ENCODE assay signal across 16 mouse cellular contexts in genomic region chr16:59534349-59534748, GRCm38 (mm10).
DNase-seq lines count a peak whose midpoint lies in the region; ATAC-seq and TF ChIP-seq lines count a peak whose summit lies in the region.
"Had no signal": no experiment of that assay in that cellular context is flagged by ENCODE, and none has a peak within 500 bp of the region (broad histone marks: within the 10 kb centered on the region; RNA-seq: fewer than 3 reads in every experiment).

No protein-coding gene starts in this region.

- H3K4me1 ChIP-seq in embryonic facial prominence, embryonic 13.5 days: 0 out of 2 replicates have a peak, but pooled peaks cover 4% of the 10 kb centered on the region
- 0 out of 2 replicates have a peak, but pooled peaks cover 3% of the 10 kb centered on the region for H3K4me1 ChIP-seq in embryonic facial prominence, embryonic 10.5 days
- peaks cover 34% of the 10 kb centered on the region for H3K4me1 ChIP-seq in E14TG2a.4 (replicated peaks; ENCODE audit: low read depth, low read length)
- no peaks in the 10 kb centered on the region for H3K4me1 ChIP-seq in heart, embryonic 16.5 days (ENCODE audit: control insufficient read depth, insufficient read depth, low read length)
- no peaks in the 10 kb centered on the region for H3K4me1 ChIP-seq in thymus, adult 2 months (replicated peaks; ENCODE audit: control insufficient read depth, insufficient read depth, low read length)
- H3K4me1 ChIP-seq in midbrain, embryonic 10.5 days: no peaks in the 10 kb centered on the region
- H3K4me1 ChIP-seq: forebrain, embryonic 13.5 days; stomach, embryonic 15.5 days had no signal

- H3K27ac ChIP-seq in embryonic facial prominence, embryonic 13.5 days: no peak overlapping the region
- H3K27ac ChIP-seq in embryonic facial prominence, embryonic 10.5 days (replicated peaks): no peak overlapping the region
- H3K27ac ChIP-seq in gastrocnemius, adult 2 months: peak overlapping the region; percentile 73
- H3K27ac ChIP-seq in heart, embryonic 16.5 days (ENCODE audit: low read length): no peak overlapping the region
- no peak overlapping the region for H3K27ac ChIP-seq in thymus, adult 2 months (ENCODE audit: control insufficient read depth, insufficient read depth, low read length)
- H3K27ac ChIP-seq in midbrain, embryonic 10.5 days (replicated peaks): no peak overlapping the region
- H3K27ac ChIP-seq: forebrain, embryonic 13.5 days; hindbrain, postnatal 0 days; stomach, embryonic 15.5 days had no signal

- H3K9me3 ChIP-seq in embryonic facial prominence, embryonic 13.5 days: no peaks in the 10 kb centered on the region
- H3K9me3 ChIP-seq in embryonic facial prominence, embryonic 10.5 days: no peaks in the 10 kb centered on the region
- H3K9me3 ChIP-seq in E14TG2a.4 (ENCODE audit: low read length): no peaks in the 10 kb centered on the region
- no peaks in the 10 kb centered on the region for H3K9me3 ChIP-seq in heart, embryonic 16.5 days (replicated peaks; ENCODE audit: control insufficient read depth, low read length)
- peaks cover 4% of the 10 kb centered on the region; the same call in 1 of the 2 replicates for H3K9me3 ChIP-seq in midbrain, embryonic 10.5 days (replicated peaks)
- H3K9me3 ChIP-seq: forebrain, embryonic 13.5 days; stomach, embryonic 15.5 days had no signal

- intact Hi-C loops in gastrocnemius, adult 2 months (cut with DNase I): loop anchor here (2.0 kb wide), 1 partner anchor 16 kb away; no protein-coding TSS in a partner anchor

- no peak for TF ChIP-seq POLR2A in thymus, adult 2 months (IDR thresholded peaks at IDR 0.05; ENCODE audit: control insufficient read depth, extremely low read depth, insufficient read depth, low read length, poor library complexity)

- no peak for DNase-seq in embryonic facial prominence, embryonic 10.5 days (ENCODE audit: low spot score)
- peak; percentile 86 for DNase-seq in gastrocnemius, adult 2 months
- no peak for DNase-seq in thymus, adult 2 months
- no peak for DNase-seq in adipocyte (ENCODE audit: low spot score)
- DNase-seq in midbrain, embryonic 10.5 days (ENCODE audit: low spot score): no peak
- DNase-seq: cerebellum, adult 9-10 months; kidney, adult 9 months; liver; liver, postnatal 0 days; lung, postnatal 14 days had no signal

- 0 out of 2 replicates have a peak, but pooled peaks have one; percentile 20 for ATAC-seq in embryonic facial prominence, embryonic 13.5 days (ENCODE audit: insufficient number of reproducible peaks, insufficient read depth, low FRiP score, low TSS enrichment, low read depth)
- 0 out of 2 replicates have a peak, but pooled peaks have one; percentile 28 for ATAC-seq in heart, embryonic 16.5 days (replicated peaks; ENCODE audit: extremely low read depth, insufficient read depth, low FRiP score)
- ATAC-seq: forebrain, embryonic 13.5 days; hindbrain, postnatal 0 days; liver, postnatal 0 days had no signal

- H3K9ac ChIP-seq in embryonic facial prominence, embryonic 13.5 days: no peak overlapping the region
- no peak overlapping the region for H3K9ac ChIP-seq in heart, embryonic 16.5 days (ENCODE audit: low read length)
- H3K9ac ChIP-seq: forebrain, embryonic 13.5 days; liver, postnatal 0 days; stomach, embryonic 15.5 days had no signal

- peaks cover 37% of the 10 kb centered on the region for H3K36me3 ChIP-seq in embryonic facial prominence, embryonic 13.5 days
- H3K36me3 ChIP-seq in embryonic facial prominence, embryonic 10.5 days (replicated peaks): peaks cover 29% of the 10 kb centered on the region
- H3K36me3 ChIP-seq in E14TG2a.4 (ENCODE audit: insufficient read depth, low read length): peaks cover 16% of the 10 kb centered on the region
- peaks cover 45% of the 10 kb centered on the region for H3K36me3 ChIP-seq in heart, embryonic 16.5 days (ENCODE audit: control insufficient read depth, insufficient read depth)
- H3K36me3 ChIP-seq in thymus, adult 2 months (ENCODE audit: control insufficient read depth, insufficient read depth, low read length): no peaks in the 10 kb centered on the region
- H3K36me3 ChIP-seq in midbrain, embryonic 10.5 days: peaks cover 15% of the 10 kb centered on the region
- H3K36me3 ChIP-seq: stomach, embryonic 15.5 days had no signal

- H3K27me3 ChIP-seq in embryonic facial prominence, embryonic 13.5 days: no peaks in the 10 kb centered on the region
- H3K27me3 ChIP-seq in embryonic facial prominence, embryonic 10.5 days (replicated peaks; ENCODE audit: low read depth, poor library complexity, severe bottlenecking): no peaks in the 10 kb centered on the region
- no peaks in the 10 kb centered on the region for H3K27me3 ChIP-seq in E14TG2a.4 (ENCODE audit: insufficient read depth, low read length)
- no peaks in the 10 kb centered on the region for H3K27me3 ChIP-seq in heart, embryonic 16.5 days (ENCODE audit: control insufficient read depth, insufficient read depth, low read length)
- H3K27me3 ChIP-seq in thymus, adult 2 months (ENCODE audit: control insufficient read depth, insufficient read depth, low read length): no peaks in the 10 kb centered on the region
- no peaks in the 10 kb centered on the region for H3K27me3 ChIP-seq in midbrain, embryonic 10.5 days (ENCODE audit: low read depth, poor library complexity, severe bottlenecking)
- H3K27me3 ChIP-seq: forebrain, embryonic 13.5 days; stomach, embryonic 15.5 days had no signal

- no peak overlapping the region for H3K4me3 ChIP-seq in embryonic facial prominence, embryonic 13.5 days
- no peak overlapping the region for H3K4me3 ChIP-seq in embryonic facial prominence, embryonic 10.5 days
- peak overlapping the region; percentile 49 for H3K4me3 ChIP-seq in E14TG2a.4 (replicated peaks; ENCODE audit: low read length)
- H3K4me3 ChIP-seq in gastrocnemius, adult 2 months: 0 out of 2 replicates have a peak overlapping the region, but pooled peaks have one; percentile 14
- H3K4me3 ChIP-seq in heart, embryonic 16.5 days (ENCODE audit: low read length): no peak overlapping the region
- H3K4me3 ChIP-seq in thymus, adult 2 months (ENCODE audit: control insufficient read depth, insufficient read depth, low read length): no peak overlapping the region
- H3K4me3 ChIP-seq in midbrain, embryonic 10.5 days: no peak overlapping the region
- H3K4me3 ChIP-seq: forebrain, embryonic 13.5 days; stomach, embryonic 15.5 days had no signal

- 74% methylated on average over 11 of the region's 11 CpGs for WGBS in embryonic facial prominence, embryonic 13.5 days
- WGBS in embryonic facial prominence, embryonic 10.5 days: 82% methylated on average over 11 of the region's 11 CpGs
- WGBS in heart, embryonic 16.5 days: 82% methylated on average over 11 of the region's 11 CpGs
- WGBS in thymus, adult 2 months: 95% methylated on average over 11 of the region's 11 CpGs
- 94% methylated on average over 11 of the region's 11 CpGs for WGBS in midbrain, embryonic 10.5 days

- no peak for TF ChIP-seq CTCF in E14TG2a.4 (conservative IDR thresholded peaks at IDR 0.05; ENCODE audit: low read length)
- no peak for TF ChIP-seq CTCF in gastrocnemius, adult 2 months (IDR thresholded peaks at IDR 0.05)
- TF ChIP-seq CTCF in thymus, adult 2 months (IDR thresholded peaks at IDR 0.05; ENCODE audit: borderline replicate concordance, control insufficient read depth, extremely low read depth, insufficient read depth, low read length, poor library complexity): no peak

- H3K4me2 ChIP-seq in embryonic facial prominence, embryonic 13.5 days: no peak overlapping the region
- H3K4me2 ChIP-seq in heart, embryonic 16.5 days (ENCODE audit: low read depth, low read length): no peak overlapping the region
- H3K4me2 ChIP-seq: forebrain, embryonic 13.5 days; stomach, embryonic 15.5 days had no signal

Comparison
In these comparisons a context has a peak if more than half of its experiments do, and no peak if none do; other contexts are left out.
1. H3K4me3 ChIP-seq: peak in E14TG2a.4 (single experiment) and gastrocnemius, adult 2 months (single experiment); none in embryonic facial prominence, embryonic 13.5 days (single experiment), embryonic facial prominence, embryonic 10.5 days (single experiment), heart, embryonic 16.5 days (single experiment), thymus, adult 2 months (single experiment) and midbrain, embryonic 10.5 days (single experiment).